Comparison of ENCODE assay signal across 11 mouse cellular contexts in genomic region chr3:31060745-31061102, GRCm38 (mm10). TPM values are rescaled to one million over a fixed set of nuclear protein-coding genes. Genes with fewer than 3 reads are reported as not detected.
DNase-seq lines count a peak whose midpoint lies in the region; ATAC-seq lines count a peak whose summit lies in the region.
"Had no signal": no experiment of that assay in that cellular context is flagged by ENCODE, and none has a peak within 500 bp of the region (broad histone marks: within the 10 kb centered on the region; RNA-seq: fewer than 3 reads in every experiment).

No protein-coding gene starts in this region.

- H3K9ac ChIP-seq in hindbrain, embryonic 13.5 days, result no peak overlapping the region
- H3K9ac ChIP-seq in liver, embryonic 12.5 days, result peak overlapping the region; percentile 42; the same call in 1 of the 2 replicates
- H3K9ac ChIP-seq: hindbrain, embryonic 15.5 days had no signal

- 82% methylated on average over 8 of the region's 8 CpGs for WGBS in hindbrain, embryonic 10.5 days
- 82% methylated on average over 8 of the region's 8 CpGs for WGBS in hindbrain, embryonic 13.5 days
- WGBS in liver, embryonic 12.5 days (ENCODE audit: insufficient replicate concordance), result 39% methylated on average over 8 of the region's 8 CpGs

- no peak for DNase-seq in hindbrain, embryonic 10.5 days (ENCODE audit: low spot score)
- peak; percentile 14 to 19 for DNase-seq in thymus, postnatal 10 days (ENCODE audit: low spot score in 2 of 2)
- no peak for DNase-seq in thymus, postnatal 4 days
- no peak for DNase-seq in embryo, embryonic 9.5 days (ENCODE audit: extremely low spot score)
- DNase-seq in urinary bladder, postnatal 4 days (ENCODE audit: low spot score in 2 of 2), result no peak
- DNase-seq: lung, adult 2 months had no signal

- H3K9me3 ChIP-seq in hindbrain, embryonic 10.5 days, result no peaks in the 10 kb centered on the region
- no peaks in the 10 kb centered on the region for H3K9me3 ChIP-seq in hindbrain, embryonic 13.5 days
- no peaks in the 10 kb centered on the region for H3K9me3 ChIP-seq in liver, embryonic 12.5 days (replicated peaks)
- H3K9me3 ChIP-seq: hindbrain, embryonic 15.5 days had no signal

- H3K4me3 ChIP-seq in hindbrain, embryonic 10.5 days, result no peak overlapping the region
- H3K4me3 ChIP-seq in hindbrain, embryonic 13.5 days, result no peak overlapping the region
- peak overlapping the region; percentile 18; the same call in 1 of the 2 replicates for H3K4me3 ChIP-seq in liver, embryonic 12.5 days
- H3K4me3 ChIP-seq: hindbrain, embryonic 15.5 days had no signal

- no peak for ATAC-seq in hindbrain, embryonic 13.5 days (ENCODE audit: low FRiP score)
- ATAC-seq in liver, embryonic 12.5 days, result no peak
- ATAC-seq in monocyte, adult 5-6 weeks (replicated peaks; ENCODE audit: insufficient number of reproducible peaks, low FRiP score, low TSS enrichment, poor library complexity, severe bottlenecking), result no peak
- ATAC-seq: forebrain, embryonic 16.5 days had no signal

- peaks cover 15% of the 10 kb centered on the region for H3K4me1 ChIP-seq in hindbrain, embryonic 10.5 days (replicated peaks)
- H3K4me1 ChIP-seq in hindbrain, embryonic 13.5 days (replicated peaks), result peaks cover 8% of the 10 kb centered on the region; the same call in 1 of the 2 replicates
- H3K4me1 ChIP-seq in liver, embryonic 12.5 days, result peaks cover 20% of the 10 kb centered on the region; the same call in 1 of the 2 replicates

- H3K27ac ChIP-seq in hindbrain, embryonic 10.5 days, result peak overlapping the region; percentile 64; the same call in 1 of the 2 replicates
- no peak overlapping the region for H3K27ac ChIP-seq in hindbrain, embryonic 13.5 days
- no peak overlapping the region for H3K27ac ChIP-seq in liver, embryonic 12.5 days
- H3K27ac ChIP-seq: hindbrain, embryonic 15.5 days had no signal

- no peaks in the 10 kb centered on the region for H3K36me3 ChIP-seq in hindbrain, embryonic 10.5 days
- H3K36me3 ChIP-seq in hindbrain, embryonic 13.5 days, result no peaks in the 10 kb centered on the region
- H3K36me3 ChIP-seq in liver, embryonic 12.5 days, result no peaks in the 10 kb centered on the region
- H3K36me3 ChIP-seq: hindbrain, embryonic 15.5 days had no signal

- H3K4me2 ChIP-seq in hindbrain, embryonic 13.5 days, result no peak overlapping the region
- H3K4me2 ChIP-seq in liver, embryonic 12.5 days, result peak overlapping the region; percentile 48
- H3K4me2 ChIP-seq: hindbrain, embryonic 15.5 days had no signal

- H3K27me3 ChIP-seq in hindbrain, embryonic 10.5 days (ENCODE audit: insufficient read depth, poor library complexity, severe bottlenecking), result no peaks in the 10 kb centered on the region
- H3K27me3 ChIP-seq in hindbrain, embryonic 13.5 days, result no peaks in the 10 kb centered on the region
- no peaks in the 10 kb centered on the region for H3K27me3 ChIP-seq in liver, embryonic 12.5 days (replicated peaks)
- H3K27me3 ChIP-seq: hindbrain, embryonic 15.5 days had no signal

RNA-seq across cellular contexts. Expression of gene Skil, which starts 34.1 kb away (rescaled TPM):
- 34.4 and 37.3 TPM in 2 replicates for polyA plus RNA-seq in hindbrain, embryonic 10.5 days (2016; fragmentation: Nextera tagmentation; extraction: Ambion mirVana)
- 33.5 and 34.4 TPM in 2 replicates for polyA plus RNA-seq in hindbrain, embryonic 13.5 days (2015; fragmentation: Nextera tagmentation; extraction: Ambion mirVana)
- 7.6 and 8.5 TPM in 2 replicates for polyA plus RNA-seq in liver, embryonic 12.5 days (2016; fragmentation: Nextera tagmentation; extraction: Ambion mirVana)
- total RNA-seq in monocyte, adult 5-6 weeks (2017), result 160 to 207 TPM (median 169 TPM) in 3 replicates

Comparison
In these comparisons a context has a peak if more than half of its experiments do, and no peak if none do; other contexts are left out.
1. DNase-seq: peak in thymus, postnatal 10 days (2 of 2); none in hindbrain, embryonic 10.5 days (single experiment), thymus, postnatal 4 days (single experiment), embryo, embryonic 9.5 days (single experiment) and urinary bladder, postnatal 4 days (0 of 2).